Mouse (Mus musculus) liver, embryonic 15.5 days (tissue): ENCODE data around the gene Aldh4a1. TPM values are rescaled to one million over a fixed set of nuclear protein-coding genes. Genes with fewer than 3 reads are reported as not detected.

Experiments
- ATAC-seq: fragments of 200-750 bp; cut with Nextera tagmentation; 2 replicates; pipeline ENCODE4 v1.8.0; 2017; ENCODE audit warnings: moderate number of reproducible peaks, mild to moderate bottlenecking, moderate library complexity; ENCODE audit not compliant: insufficient read depth
- H3K27ac ChIP-seq: fragments of 300-500 bp; sonication (generic); replicated peaks from 2 replicates; pipeline ENCODE4 v1.5.1; 2015; ENCODE audit warnings: mild to moderate bottlenecking, inconsistent platforms
- H3K27me3 ChIP-seq: fragments of 300-500 bp; sonication (generic); 2 replicates; pipeline ENCODE4 v1.6.1; 2015; ENCODE audit warnings: mild to moderate bottlenecking, inconsistent platforms
- H3K36me3 ChIP-seq: fragments of 300-500 bp; sonication (generic); replicated peaks from 2 replicates; pipeline ENCODE4 v1.6.1; 2015; ENCODE audit warnings: moderate library complexity, mild to moderate bottlenecking, inconsistent platforms
- H3K4me1 ChIP-seq: fragments of 300-500 bp; sonication (generic); replicated peaks from 2 replicates; pipeline ENCODE4 v1.6.1; 2015; ENCODE audit warnings: inconsistent platforms
- H3K4me2 ChIP-seq: fragments of 300-500 bp; sonication (generic); 2 replicates; pipeline ENCODE4 v1.6.1; 2015; ENCODE audit warnings: moderate library complexity, mild to moderate bottlenecking, inconsistent platforms
- H3K4me3 ChIP-seq: fragments of 300-500 bp; sonication (generic); replicated peaks from 2 replicates; pipeline ENCODE4 v1.5.1; 2015; ENCODE audit warnings: mild to moderate bottlenecking, inconsistent platforms
- H3K9ac ChIP-seq: fragments of 300-500 bp; sonication (generic); 2 replicates; pipeline ENCODE4 v1.6.1; 2015; ENCODE audit warnings: moderate library complexity, mild to moderate bottlenecking, inconsistent platforms
- H3K9me3 ChIP-seq: fragments of 300-500 bp; sonication (generic); replicated peaks from 2 replicates; pipeline ENCODE4 v1.6.1; 2016; ENCODE audit warnings: inconsistent platforms
- WGBS: fragments of 180-500 bp; shearing (Covaris S2); methylation state at CpG from one replicate; pipeline ENCODE4 v1.1.7; 2015; ENCODE audit warnings: mixed read lengths; ENCODE audit not compliant: insufficient replicate concordance; 5-methylcytosine and 5-hydroxymethylcytosine counted together
- polyA plus RNA-seq: library from polyadenylated mRNA; unstranded; fragments of >200 nt; fragmentation: Nextera tagmentation; extraction: Ambion mirVana; gene quantifications from 2 replicates; pipeline ENCODE4 v1.2.1, GENCODE M21; 2015

The Aldh4a1 gene
- polyA plus RNA-seq, 1 experiment from 2014 or later = 85.0 TPM

- Histone ChIP-seq H3K9me3 (no peaks in the 10 kb centered on the region), H3K27me3 (no peaks in the 10 kb centered on the region; the same call in 1 of the 2 replicates), H3K4me3 (no peak overlapping the region), H3K27ac (no peak overlapping the region), H3K4me1 (peaks cover 19% of the 10 kb centered on the region), H3K9ac (no peak overlapping the region), H3K36me3 (no peaks in the 10 kb centered on the region), H3K4me2 (no peak overlapping the region)
- ATAC-seq = no peak
- WGBS = 59% methylated on average over 7 of the region's 7 CpGs
Observed at GRCm38 (mm10) chr4:139592895-139593294, 29.8 kb upstream of the Aldh4a1 start.

DNA sequence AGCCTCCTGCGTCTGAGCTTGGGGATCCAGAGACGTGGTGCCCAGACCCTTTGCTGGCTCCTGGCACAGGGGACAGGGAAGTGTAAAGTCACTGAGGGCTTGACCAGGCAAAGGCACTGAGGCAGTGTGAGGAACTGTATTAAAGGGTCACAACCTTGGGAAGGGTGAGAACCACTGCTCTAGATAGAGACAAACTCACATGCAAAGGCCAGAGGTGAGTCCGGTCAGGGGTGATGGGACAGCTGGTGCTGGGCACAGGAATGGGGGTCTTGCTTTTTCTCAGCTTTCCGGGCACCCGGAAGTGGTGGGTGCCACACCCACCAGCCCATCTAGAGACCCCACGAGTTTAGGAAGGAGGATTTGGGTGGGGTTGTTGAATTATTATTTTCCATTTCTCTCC lies 29.3 kb upstream of the Aldh4a1 start:
- H3K4me1 ChIP-seq = peaks cover 24% of the 10 kb centered on the region
- no peak for ATAC-seq
- H3K27ac ChIP-seq = no peak overlapping the region
- no peaks in the 10 kb centered on the region for H3K9me3 ChIP-seq
- H3K9ac ChIP-seq = no peak overlapping the region
- no peak overlapping the region for H3K4me2 ChIP-seq
- no peaks in the 10 kb centered on the region for H3K36me3 ChIP-seq
- 65% methylated on average over 6 of the region's 6 CpGs for WGBS
- H3K27me3 ChIP-seq = no peaks in the 10 kb centered on the region; the same call in 1 of the 2 replicates
- no peak overlapping the region for H3K4me3 ChIP-seq

GRCm38 (mm10) chr4:139594062-139594461 lies 28.6 kb upstream of the Aldh4a1 start:
- ATAC-seq = no peak
- Histone ChIP-seq H3K9me3 (no peaks in the 10 kb centered on the region), H3K4me2 (no peak overlapping the region), H3K36me3 (no peaks in the 10 kb centered on the region), H3K27ac (no peak overlapping the region), H3K4me3 (no peak overlapping the region), H3K4me1 (peaks cover 31% of the 10 kb centered on the region), H3K27me3 (no peaks in the 10 kb centered on the region; the same call in 1 of the 2 replicates), H3K9ac (no peak overlapping the region)
- WGBS = 32% methylated on average over 3 of the region's 3 CpGs

GRCm38 (mm10) chr4:139596715-139597114 lies 26.0 kb upstream of the Aldh4a1 start:
- no peak overlapping the region for H3K27ac ChIP-seq
- no peaks in the 10 kb centered on the region for H3K36me3 ChIP-seq
- no peak overlapping the region for H3K4me3 ChIP-seq
- no peak overlapping the region for H3K9ac ChIP-seq
- H3K9me3 ChIP-seq = no peaks in the 10 kb centered on the region
- H3K27me3 ChIP-seq = no peaks in the 10 kb centered on the region; the same call in 1 of the 2 replicates
- H3K4me2 ChIP-seq = no peak overlapping the region
- ATAC-seq = no peak
- peaks cover 49% of the 10 kb centered on the region for H3K4me1 ChIP-seq
- WGBS = 39% methylated on average over 9 of the region's 9 CpGs

- peaks cover 58% of the 10 kb centered on the region for H3K4me1 ChIP-seq
- no peak overlapping the region for H3K4me3 ChIP-seq
- WGBS = 29% methylated on average over 20 of the region's 20 CpGs
- ATAC-seq = no peak
- H3K27me3 ChIP-seq = no peaks in the 10 kb centered on the region; the same call in 1 of the 2 replicates
- H3K9ac ChIP-seq = no peak overlapping the region
- H3K36me3 ChIP-seq = no peaks in the 10 kb centered on the region
- no peaks in the 10 kb centered on the region for H3K9me3 ChIP-seq
- H3K4me2 ChIP-seq = no peak overlapping the region
- peak overlapping the region; percentile 58 for H3K27ac ChIP-seq
Observed at GRCm38 (mm10) chr4:139597286-139598284, 25.1 kb upstream of the Aldh4a1 start.

GRCm38 (mm10) chr4:139598356-139598755 lies 24.3 kb upstream of the Aldh4a1 start:
- Histone ChIP-seq H3K27ac (peak overlapping the region; percentile 58), H3K9me3 (no peaks in the 10 kb centered on the region), H3K4me3 (no peak overlapping the region), H3K4me1 (peaks cover 65% of the 10 kb centered on the region), H3K9ac (no peak overlapping the region), H3K27me3 (no peaks in the 10 kb centered on the region; the same call in 1 of the 2 replicates), H3K4me2 (peak overlapping the region; percentile 47; the same call in 1 of the 2 replicates), H3K36me3 (no peaks in the 10 kb centered on the region)
- WGBS = 20% methylated on average over 13 of the region's 13 CpGs
- no peak for ATAC-seq

DNA sequence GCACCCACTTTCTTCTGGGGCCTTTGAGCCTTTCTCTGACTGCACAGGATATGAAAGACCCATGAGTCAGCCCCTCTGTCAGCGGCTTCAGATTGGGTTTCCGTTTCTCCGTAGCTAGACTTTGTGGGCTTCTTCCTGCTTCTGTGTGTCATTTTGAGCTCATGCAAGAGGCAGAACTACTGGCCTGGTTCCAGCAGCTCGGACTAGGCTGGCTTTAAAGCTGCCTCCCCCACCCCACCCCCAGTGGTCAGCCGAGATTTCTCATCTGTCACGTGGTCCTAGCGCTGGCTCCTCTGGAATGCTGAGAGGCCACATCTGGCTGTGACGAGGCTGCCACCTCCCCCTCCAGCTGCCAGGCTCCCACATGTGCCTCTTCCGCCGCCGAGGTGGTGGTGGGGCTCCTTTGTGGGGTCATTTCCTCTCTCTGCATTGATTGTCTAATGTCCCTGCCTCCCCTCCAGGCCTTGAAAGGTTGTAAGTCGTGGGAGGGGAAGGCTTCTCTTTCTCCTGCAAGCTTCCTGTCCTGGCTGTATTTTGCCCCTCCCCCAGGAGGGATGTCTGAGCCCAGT lies 23.6 kb upstream of the Aldh4a1 start:
- Histone ChIP-seq H3K4me2 (peak overlapping the region; percentile 47), H3K27me3 (no peaks in the 10 kb centered on the region; the same call in 1 of the 2 replicates), H3K27ac (peak overlapping the region; percentile 58), H3K4me1 (peaks cover 65% of the 10 kb centered on the region), H3K9me3 (no peaks in the 10 kb centered on the region), H3K9ac (no peak overlapping the region), H3K4me3 (no peak overlapping the region), H3K36me3 (no peaks in the 10 kb centered on the region)
- ATAC-seq = peak; percentile 51
- WGBS = 2% methylated on average over 12 of the region's 12 CpGs

DNA sequence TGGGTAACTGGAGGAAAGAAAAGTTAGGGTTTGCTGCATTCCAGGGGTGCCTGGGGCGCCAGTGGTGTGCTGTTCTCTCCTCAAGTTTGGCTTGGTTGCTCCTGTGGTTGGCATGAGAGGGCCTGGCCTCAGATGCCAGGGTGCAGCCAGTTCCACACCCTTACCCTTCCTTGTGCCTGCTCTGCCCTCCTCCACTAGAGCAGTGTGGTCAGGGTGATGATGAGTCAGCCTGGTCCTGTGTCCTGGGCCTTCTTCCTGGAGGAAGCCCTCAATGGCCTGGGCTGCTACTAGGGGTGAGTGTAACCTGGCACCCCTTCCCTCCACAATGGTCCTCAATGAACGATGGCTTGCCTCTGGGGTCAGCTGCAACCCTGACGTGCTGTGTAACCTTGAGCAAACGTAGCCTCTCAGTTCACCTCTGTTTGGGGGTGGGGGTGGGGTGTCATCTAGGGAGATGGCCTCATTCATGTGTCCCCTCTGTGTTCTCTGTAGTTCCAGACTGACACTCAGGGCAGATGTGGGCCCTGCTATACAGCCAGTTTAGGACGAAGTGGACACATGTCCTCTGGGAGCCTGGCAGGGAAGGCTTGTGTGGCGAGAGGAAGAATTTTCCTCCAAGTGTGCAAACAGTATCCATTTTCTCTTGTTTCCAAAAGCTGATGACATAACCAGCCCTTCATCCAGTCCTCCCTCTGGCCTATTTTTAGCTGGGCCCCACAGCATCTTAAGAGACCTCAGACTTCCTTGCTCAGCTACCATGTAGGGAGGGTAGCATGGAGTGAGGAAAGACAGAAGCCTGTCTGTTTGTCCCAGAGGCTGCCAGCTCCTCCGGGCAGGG lies 20.9 kb upstream of the Aldh4a1 start:
- H3K4me3 ChIP-seq = no peak overlapping the region
- no peak overlapping the region for H3K4me2 ChIP-seq
- no peaks in the 10 kb centered on the region; the same call in 1 of the 2 replicates for H3K27me3 ChIP-seq
- 43% methylated on average over 7 of the region's 7 CpGs for WGBS
- no peaks in the 10 kb centered on the region for H3K9me3 ChIP-seq
- ATAC-seq = no peak
- no peak overlapping the region for H3K9ac ChIP-seq
- 0 out of 2 replicates have a peak overlapping the region, but pooled peaks have one; percentile 41 for H3K27ac ChIP-seq
- peaks cover 55% of the 10 kb centered on the region for H3K4me1 ChIP-seq
- 0 out of 2 replicates have a peak, but pooled peaks cover 2% of the 10 kb centered on the region for H3K36me3 ChIP-seq

- Histone ChIP-seq H3K27me3 (no peaks in the 10 kb centered on the region; the same call in 1 of the 2 replicates), H3K9ac (no peak within 1 kb of the TSS), H3K4me1 (peaks cover 49% of the 10 kb centered on the region), H3K4me2 (no peak within 1 kb of the TSS), H3K9me3 (no peaks in the 10 kb centered on the region), H3K36me3 (0 out of 2 replicates have a peak, but pooled peaks cover 8% of the 10 kb centered on the region), H3K27ac (peak within 1 kb of the TSS; percentile 41; the same call in 1 of the 2 replicates), H3K4me3 (no peak within 1 kb of the TSS)
- ATAC-seq = no peak
- 29% methylated on average over 14 of the region's 14 CpGs for WGBS
Observed at GRCm38 (mm10) chr4:139602357-139603244, 20.1 kb upstream of the Aldh4a1 start, which contains the start of gene Gm21969. Gene Gm21969 (plus strand): TSS chr4:139603186.

- H3K36me3 ChIP-seq = 0 out of 2 replicates have a peak, but pooled peaks cover 8% of the 10 kb centered on the region
- no peak overlapping the region for H3K4me2 ChIP-seq
- H3K27me3 ChIP-seq = no peaks in the 10 kb centered on the region
- peaks cover 25% of the 10 kb centered on the region for H3K4me1 ChIP-seq
- WGBS = 72% methylated on average over 11 of the region's 11 CpGs
- no peaks in the 10 kb centered on the region for H3K9me3 ChIP-seq
- H3K4me3 ChIP-seq = no peak overlapping the region
- ATAC-seq = no peak
- H3K27ac ChIP-seq = no peak overlapping the region
- H3K9ac ChIP-seq = no peak overlapping the region
Observed at GRCm38 (mm10) chr4:139605216-139605615, 17.4 kb upstream of the Aldh4a1 start.
